Mouse (Mus musculus) CH12.LX (cell line): ENCODE data around the gene Tmem131l. TPM values are rescaled to one million over a fixed set of nuclear protein-coding genes. Genes with fewer than 3 reads are reported as not detected.

ENCODE experiments used
- DNase-seq: peaks from one replicate; pipeline ENCODE4 v3.0.0-alpha.2; 2013; ENCODE audit errors: extremely low read depth
- H3K27ac ChIP-seq: 2 replicates; pipeline ENCODE4 v1.5.1; 2012; ENCODE audit warnings: low read depth, mild to moderate bottlenecking, control low read depth, moderate library complexity; ENCODE audit not compliant: insufficient read depth
- H3K27me3 ChIP-seq: replicated peaks from 2 replicates; pipeline ENCODE3; 2012; ENCODE audit warnings: inconsistent platforms
- H3K36me3 ChIP-seq, 2 experiments: replicated peaks in 1 of 2; 2 replicates each; pipeline versions ENCODE3 to v1.6.1; 2012; ENCODE audit warnings: inconsistent platforms in 1 of 2, low read length in 1 of 2, mild to moderate bottlenecking in 1 of 2, mixed read lengths in 1 of 2, moderate library complexity in 1 of 2; ENCODE audit not compliant: control insufficient read depth in 1 of 2, insufficient read depth in 1 of 2
- H3K4me1 ChIP-seq, 2 experiments: 2 replicates each; pipeline ENCODE4 v1.6.1; 2012; ENCODE audit warnings: inconsistent platforms in 1 of 2, moderate library complexity in 1 of 2; ENCODE audit not compliant: insufficient read depth in 2 of 2, control insufficient read depth in 1 of 2
- H3K4me2 ChIP-seq: 2 replicates; pipeline ENCODE4 v1.6.1; 2012; ENCODE audit warnings: low read depth, mild to moderate bottlenecking, control low read depth; ENCODE audit not compliant: poor library complexity, insufficient read depth, severe bottlenecking
- H3K4me3 ChIP-seq, 3 experiments: fragments of 150-350 bp in 1 of 3; sonication (generic) in 1 of 3; replicated peaks in 1 of 3; 2 replicates each; pipeline versions ENCODE3 to v1.5.1; 2011 to 2012; ENCODE audit warnings: low read depth in 2 of 3, low read length in 2 of 3, mild to moderate bottlenecking in 2 of 3, moderate library complexity in 2 of 3, control low read depth in 1 of 3, improper control_type of control experiment in 1 of 3, inconsistent platforms in 1 of 3, mixed read lengths in 1 of 3; ENCODE audit not compliant: poor library complexity in 1 of 3
- H3K79me2 ChIP-seq: replicated peaks from 2 replicates; pipeline ENCODE4 v1.6.1; 2012; ENCODE audit warnings: mild to moderate bottlenecking, moderate library complexity; ENCODE audit not compliant: control insufficient read depth, poor library complexity, insufficient read depth, severe bottlenecking; ENCODE audit errors: extremely low read depth
- H3K9ac ChIP-seq: 2 replicates; pipeline ENCODE4 v1.6.1; 2012; ENCODE audit warnings: low read depth, mild to moderate bottlenecking, control low read depth, moderate library complexity; ENCODE audit not compliant: insufficient read depth
- H3K9me3 ChIP-seq: replicated peaks from 2 replicates; pipeline ENCODE3; 2012; ENCODE audit warnings: low read length, inconsistent platforms, mixed read lengths
- CHD1 ChIP-seq: IDR thresholded peaks from 2 replicates; pipeline ENCODE4 v1.6.1; 2012; ENCODE audit warnings: low read depth, low read length, improper control_type of control experiment, inconsistent platforms
- CHD2 ChIP-seq: IDR thresholded peaks from 2 replicates; pipeline ENCODE4 v1.6.1; 2011; ENCODE audit warnings: low read length, improper control_type of control experiment
- CTCF ChIP-seq, 2 experiments: IDR thresholded peaks in 1 of 2; conservative IDR thresholded peaks in 1 of 2; 2 replicates each; pipeline ENCODE4 v1.5.1; 2011 to 2012; ENCODE audit warnings: low read depth in 2 of 2, low read length in 2 of 2, improper control_type of control experiment in 1 of 2, inconsistent platforms in 1 of 2, mild to moderate bottlenecking in 1 of 2, moderate library complexity in 1 of 2
- E2F4 ChIP-seq: IDR thresholded peaks from 2 replicates; pipeline ENCODE4 v1.6.1; 2011; ENCODE audit warnings: low read depth, low read length, improper control_type of control experiment; ENCODE audit not compliant: insufficient replicate concordance
- ELF1 ChIP-seq: IDR thresholded peaks from 2 replicates; pipeline ENCODE4 v1.6.1; 2014; ENCODE audit warnings: low read depth, mild to moderate bottlenecking, inconsistent platforms, low read length, improper control_type of control experiment
- ETS1 ChIP-seq: conservative IDR thresholded peaks from 2 replicates; pipeline ENCODE4 v1.6.1; 2012; ENCODE audit warnings: low read depth, mild to moderate bottlenecking, inconsistent platforms, low read length, improper control_type of control experiment, moderate library complexity
- GABPA ChIP-seq: IDR thresholded peaks from 2 replicates; pipeline ENCODE4 v1.6.1; 2012; ENCODE audit warnings: low read depth, low read length, improper control_type of control experiment, inconsistent platforms; ENCODE audit not compliant: insufficient replicate concordance
- HCFC1 ChIP-seq: IDR thresholded peaks from 2 replicates; pipeline ENCODE4 v1.6.1; 2012; ENCODE audit warnings: low read depth, mild to moderate bottlenecking, inconsistent platforms, low read length, improper control_type of control experiment
- JUN ChIP-seq: IDR thresholded peaks from 2 replicates; pipeline ENCODE4 v1.6.1; 2011; ENCODE audit warnings: low read depth, mild to moderate bottlenecking, low read length, improper control_type of control experiment, moderate library complexity; ENCODE audit not compliant: insufficient read depth
- JUND ChIP-seq: conservative IDR thresholded peaks from 2 replicates; pipeline ENCODE4 v1.6.1; 2011; ENCODE audit warnings: low read depth, low read length, improper control_type of control experiment
- KAT2A ChIP-seq: IDR thresholded peaks from 2 replicates; pipeline ENCODE4 v1.6.1; 2012; ENCODE audit warnings: low read length, improper control_type of control experiment, inconsistent platforms; ENCODE audit not compliant: insufficient replicate concordance
- MAFK ChIP-seq: IDR thresholded peaks from 2 replicates; pipeline ENCODE4 v1.6.1; 2011; ENCODE audit warnings: low read length, improper control_type of control experiment; ENCODE audit not compliant: insufficient replicate concordance
- MAZ ChIP-seq: IDR thresholded peaks from 2 replicates; pipeline ENCODE4 v1.6.1; 2012; ENCODE audit warnings: low read depth, mild to moderate bottlenecking, inconsistent platforms, low read length, improper control_type of control experiment, moderate library complexity
- MEF2A ChIP-seq: IDR thresholded peaks from 2 replicates; pipeline ENCODE4 v1.6.1; 2014; ENCODE audit warnings: low read depth, mild to moderate bottlenecking, inconsistent platforms, low read length, improper control_type of control experiment, borderline replicate concordance
- MXI1 ChIP-seq: IDR thresholded peaks from 2 replicates; pipeline ENCODE4 v1.6.1; 2011; ENCODE audit warnings: mild to moderate bottlenecking, low read depth, low read length, improper control_type of control experiment
- MYC ChIP-seq: IDR thresholded peaks from 2 replicates; pipeline ENCODE4 v1.6.1; 2011; ENCODE audit warnings: low read depth, mild to moderate bottlenecking, improper control_type of control experiment, low read length
- NELFE ChIP-seq: IDR thresholded peaks from 2 replicates; pipeline ENCODE4 v1.6.1; 2011; ENCODE audit warnings: low read depth, low read length, improper control_type of control experiment
- NRF1 ChIP-seq: IDR thresholded peaks from 2 replicates; pipeline ENCODE4 v1.6.1; 2014; ENCODE audit warnings: low read depth, mild to moderate bottlenecking, inconsistent platforms, low read length, improper control_type of control experiment, moderate library complexity
- PAX5 ChIP-seq: IDR thresholded peaks from 2 replicates; pipeline ENCODE4 v1.6.1; 2012; ENCODE audit warnings: low read length, inconsistent platforms, mixed read lengths
- POLR2A ChIP-seq: IDR thresholded peaks from 2 replicates; pipeline ENCODE4 v1.6.1; 2011; ENCODE audit warnings: low read depth, mild to moderate bottlenecking, improper control_type of control experiment, low read length
- POLR2AphosphoS2 ChIP-seq: IDR thresholded peaks from 2 replicates; pipeline ENCODE4 v1.6.1; 2011; ENCODE audit warnings: low read depth, low read length, improper control_type of control experiment
- RAD21 ChIP-seq: IDR thresholded peaks from 2 replicates; pipeline ENCODE4 v1.6.1; 2011; ENCODE audit warnings: low read depth, mild to moderate bottlenecking, low read length, improper control_type of control experiment, moderate library complexity
- SIN3A ChIP-seq: IDR thresholded peaks from 2 replicates; pipeline ENCODE4 v1.6.1; 2012; ENCODE audit warnings: low read length, improper control_type of control experiment, inconsistent platforms
- SMC3 ChIP-seq: IDR thresholded peaks from 2 replicates; pipeline ENCODE4 v1.6.1; 2011; ENCODE audit warnings: low read depth, low read length, improper control_type of control experiment
- TBP ChIP-seq: conservative IDR thresholded peaks from 2 replicates; pipeline ENCODE4 v1.6.1; 2011; ENCODE audit warnings: low read depth, low read length, improper control_type of control experiment
- TCF12 ChIP-seq: IDR thresholded peaks from 2 replicates; pipeline ENCODE4 v1.6.1; 2014; ENCODE audit warnings: low read depth, mild to moderate bottlenecking, inconsistent platforms, low read length, improper control_type of control experiment
- USF2 ChIP-seq: conservative IDR thresholded peaks from 2 replicates; pipeline ENCODE4 v1.6.1; 2011; ENCODE audit warnings: low read depth, low read length, improper control_type of control experiment
- ZC3H11A ChIP-seq: IDR thresholded peaks from 2 replicates; pipeline ENCODE4 v1.6.1; 2012; ENCODE audit warnings: low read depth, mild to moderate bottlenecking, inconsistent platforms, low read length, improper control_type of control experiment
- ZKSCAN1 ChIP-seq: IDR thresholded peaks from 2 replicates; pipeline ENCODE4 v1.6.1; 2012; ENCODE audit warnings: low read depth, inconsistent platforms, low read length, improper control_type of control experiment, borderline replicate concordance
- dilution Hi-C: fragments of 300-500 bp; cut with MboI; formaldehyde crosslinking; loops from 2 replicates; pipeline ENCODE4 v1.14.3; 2020; ENCODE audit warnings: low sequenced_read_pairs; ENCODE audit not compliant: extremely low pct_unique_long_range_greater_than_20kb, extremely low pct_ligation_motif_present
- in situ Hi-C: fragments of 300-500 bp; cut with MboI; formaldehyde crosslinking; loops from 3 replicates; pipeline ENCODE4 v1.14.3; 2019; ENCODE audit warnings: low sequenced_read_pairs, low pct_ligation_motif_present, low pct_unique_long_range_greater_than_20kb, mixed read lengths
- polyA plus RNA-seq: library from polyadenylated mRNA; unstranded; fragments of >175 nt; gene quantifications from 2 replicates; pipeline ENCODE4 v1.2.1, GENCODE M21; 2012; ENCODE audit warnings: low read depth; ENCODE audit not compliant: insufficient read length
- total RNA-seq, 2 experiments: library from RNA; depleted of rRNA; stranded (reverse); fragments of 300-350 nt in 1 of 2; fragments of >200 nt in 1 of 2; gene quantifications; 2 replicates each; pipeline ENCODE4 v1.2.3; 2012 to 2014

The Tmem131l gene
- total and polyA plus RNA-seq, 3 experiments: 32.7 to 89.7 (median 37.1) TPM

DNA sequence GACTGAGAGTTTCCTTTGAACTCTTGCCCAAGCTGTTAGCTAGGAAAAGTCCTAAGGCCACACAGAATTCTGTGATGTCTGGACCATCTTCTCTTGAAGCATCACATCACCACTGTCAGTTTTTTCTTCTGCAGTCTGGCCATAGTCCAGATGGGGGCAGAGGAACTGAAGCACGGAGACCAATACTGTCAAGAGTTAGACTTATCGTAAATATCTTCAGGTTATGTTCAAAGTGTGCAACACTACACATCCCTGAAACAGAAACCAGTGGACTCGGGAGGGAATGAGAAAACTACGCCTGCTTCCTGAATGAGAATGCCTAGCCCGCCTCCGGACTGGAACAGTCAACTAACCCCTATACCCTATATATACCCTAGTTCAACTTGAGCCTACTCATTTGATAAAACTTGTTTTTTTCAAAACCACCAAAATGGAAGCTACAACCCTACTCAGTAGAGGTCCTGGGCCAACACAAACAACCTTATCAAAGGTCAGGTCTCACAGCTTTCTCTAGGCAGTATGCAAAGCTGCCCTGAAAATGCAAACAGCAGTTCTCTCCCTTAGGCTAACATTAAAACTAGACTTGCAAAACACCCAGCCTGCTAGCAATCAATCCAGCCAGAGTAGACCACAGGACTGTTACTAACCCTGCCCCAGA lies 37.4 kb downstream of the Tmem131l start:
- Histone ChIP-seq H3K27me3 (no peaks in the 10 kb centered on the region), H3K79me2 (peaks cover 11% of the 10 kb centered on the region; the same call in 1 of the 2 replicates), H3K9me3 (no peaks in the 10 kb centered on the region), H3K9ac (no peak overlapping the region)
- dilution Hi-C loops (no loop called here), in situ Hi-C loops (no loop called here)
- peak; percentile 25 for TF ChIP-seq RAD21
- no peak for TF ChIP-seq POLR2A
- TF ChIP-seq GABPA: no peak
- TF ChIP-seq TCF12: no peak
- no peak for TF ChIP-seq USF2
- TF ChIP-seq KAT2A: no peak
- peak in 1 of 2 experiments; percentile 46; a peak in 2 of 4 replicates for TF ChIP-seq CTCF (conservative IDR thresholded peaks at IDR 0.05 in 1 of 2, IDR thresholded peaks at IDR 0.05 in 1 of 2; ENCODE audit: low read depth in 2 of 2, low read length in 2 of 2)
- TF ChIP-seq PAX5: no peak
- no peak for TF ChIP-seq NRF1
- TF ChIP-seq SIN3A: no peak
- no peak for TF ChIP-seq CHD1
- TF ChIP-seq E2F4: no peak
- TF ChIP-seq ETS1: no peak
- TF ChIP-seq MAZ: no peak
- no peak for TF ChIP-seq MEF2A
- no peak for TF ChIP-seq NELFE
- TF ChIP-seq SMC3: peak; percentile 47
- TF ChIP-seq ELF1: no peak
- no peak for TF ChIP-seq TBP
- TF ChIP-seq, all 38 proteins: peak for 3
- DNase-seq: no peak
- Histone ChIP-seq H3K36me3 (peaks cover 10 to 60% of the 10 kb centered on the region in 2 experiments), H3K4me2 (no peak overlapping the region), H3K27ac (no peak overlapping the region), H3K4me1 (peaks cover 1 to 69% of the 10 kb centered on the region in 2 experiments), H3K4me3 (no peak overlapping the region)

DNA sequence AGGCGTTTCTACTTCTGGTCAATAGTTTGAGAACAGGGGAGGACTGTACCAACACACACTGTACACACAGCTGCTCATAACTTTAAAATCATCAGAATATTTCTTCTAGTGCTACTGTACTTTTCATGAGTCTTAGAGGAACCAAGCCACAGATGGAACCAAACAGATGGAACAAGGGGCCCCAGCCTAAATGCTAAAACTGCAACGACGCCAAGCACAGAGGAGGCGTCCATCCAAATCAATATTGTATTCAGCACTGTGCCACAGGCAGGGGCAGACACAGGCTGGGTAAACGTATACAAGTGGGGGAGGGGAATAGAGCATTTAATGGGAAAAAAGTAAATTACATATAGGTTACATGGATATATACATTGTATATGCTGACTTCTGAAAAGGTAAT lies 42.4 kb downstream of the Tmem131l start:
- DNase-seq: no peak
- H3K4me2 ChIP-seq: no peak overlapping the region
- H3K79me2 ChIP-seq: peaks cover 13% of the 10 kb centered on the region
- H3K27me3 ChIP-seq: no peaks in the 10 kb centered on the region
- no peak for TF ChIP-seq MYC
- no peak for TF ChIP-seq ETS1
- TF ChIP-seq CTCF (conservative IDR thresholded peaks at IDR 0.05 in 1 of 2, IDR thresholded peaks at IDR 0.05 in 1 of 2; ENCODE audit: low read depth in 2 of 2, low read length in 2 of 2): no peak
- TF ChIP-seq ZKSCAN1: no peak
- TF ChIP-seq NRF1: no peak
- no peak for TF ChIP-seq ELF1
- no peak for TF ChIP-seq MXI1
- TF ChIP-seq USF2: no peak
- no peak for TF ChIP-seq SIN3A
- TF ChIP-seq CHD2: no peak
- TF ChIP-seq POLR2AphosphoS2: no peak
- TF ChIP-seq JUND: no peak
- no peak for TF ChIP-seq MAFK
- no peak for TF ChIP-seq ZC3H11A
- no peak for TF ChIP-seq GABPA
- TF ChIP-seq JUN: no peak
- TF ChIP-seq E2F4: no peak
- no peak for TF ChIP-seq HCFC1
- H3K4me1 ChIP-seq: peaks cover 26 to 74% of the 10 kb centered on the region in 2 experiments
- H3K9ac ChIP-seq: no peak overlapping the region
- no peak overlapping the region for H3K27ac ChIP-seq
- H3K36me3 ChIP-seq: peaks cover 5 to 41% of the 10 kb centered on the region in 2 experiments
- no peaks in the 10 kb centered on the region for H3K9me3 ChIP-seq
- no peak overlapping the region for H3K4me3 ChIP-seq
- dilution Hi-C loops (no loop called here), in situ Hi-C loops (no loop called here)
